Mouse (Mus musculus): Measurements from ENCODE around the gene Bbs2.
A peak's percentile ranks its signal among the peaks of the same experiment; 100 is the strongest.

Gene Bbs2

GRCm38 (mm10) chr8:94094281-94094680 is 4.4 kb downstream of the Bbs2 start:
- DNase-seq = no peak

- no peak for DNase-seq
Observed at GRCm38 (mm10) chr8:94092848-94093247, 5.9 kb downstream of the Bbs2 start.

DNA sequence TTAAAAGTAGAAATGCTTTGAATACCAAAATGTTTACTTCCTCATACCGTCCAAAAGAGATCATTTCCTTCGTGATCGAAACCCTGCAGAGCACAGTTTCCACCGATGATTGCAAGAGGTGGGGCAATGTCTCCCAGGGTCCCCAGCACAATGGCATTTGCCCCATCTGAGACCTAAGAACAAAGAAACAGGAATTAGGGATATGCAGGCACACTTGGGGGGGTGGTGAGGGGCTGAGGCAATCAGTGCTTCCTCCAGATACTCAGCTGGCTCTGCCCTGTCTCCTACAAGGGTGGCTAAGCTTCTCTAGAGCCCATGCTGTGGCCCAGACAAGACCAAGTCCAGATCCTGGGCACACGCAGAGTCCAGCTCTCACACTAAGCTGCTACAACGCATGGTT is 9.0 kb downstream of the Bbs2 start:
- no peak for DNase-seq

DNA sequence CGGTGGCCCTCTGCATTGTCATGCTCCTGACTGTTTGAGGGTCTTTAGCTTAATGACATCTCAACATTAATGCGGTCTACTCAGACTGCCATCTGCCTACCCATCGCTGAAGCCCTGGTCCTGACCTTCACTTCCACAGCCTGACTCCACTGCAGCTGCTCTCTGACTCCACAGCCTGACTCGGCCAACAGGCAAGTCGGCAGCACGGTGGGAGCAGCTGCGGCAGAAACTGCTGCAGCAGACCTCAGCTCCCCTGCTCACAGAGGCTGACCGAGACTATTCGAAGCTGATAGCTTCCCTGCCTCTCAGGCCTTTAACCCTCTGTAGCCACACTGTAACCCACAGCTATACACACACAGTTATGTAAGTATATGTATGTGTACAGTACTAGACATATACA is 10.8 kb downstream of the Bbs2 start:
- no peak for DNase-seq

- no peak for DNase-seq
Observed at GRCm38 (mm10) chr8:94076461-94077192, 22.1 kb downstream of the Bbs2 start.

DNA sequence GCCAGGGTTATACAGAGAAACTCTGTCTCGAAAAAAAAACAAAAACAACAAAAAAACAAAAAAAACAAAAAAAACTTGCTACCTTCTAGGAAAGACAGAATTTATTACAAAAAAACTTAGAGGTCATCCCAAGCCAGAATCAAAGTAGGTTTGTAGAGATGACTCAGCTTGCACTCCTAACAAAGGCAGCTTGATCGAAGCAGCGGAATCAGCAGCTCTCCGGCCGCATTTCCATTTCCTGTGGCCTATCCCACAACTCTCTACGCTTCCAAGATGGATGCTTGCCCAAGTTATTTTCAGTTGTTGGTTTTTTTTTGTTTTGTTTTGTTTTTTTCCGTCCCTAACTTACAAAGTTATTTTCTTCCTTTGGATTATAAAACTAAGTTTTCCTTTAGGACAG is 29.9 kb downstream of the Bbs2 start:
- DNase-seq = no peak

- no peak for DNase-seq
Observed at GRCm38 (mm10) chr8:94066121-94066863, 32.4 kb downstream of the Bbs2 start.

DNA sequence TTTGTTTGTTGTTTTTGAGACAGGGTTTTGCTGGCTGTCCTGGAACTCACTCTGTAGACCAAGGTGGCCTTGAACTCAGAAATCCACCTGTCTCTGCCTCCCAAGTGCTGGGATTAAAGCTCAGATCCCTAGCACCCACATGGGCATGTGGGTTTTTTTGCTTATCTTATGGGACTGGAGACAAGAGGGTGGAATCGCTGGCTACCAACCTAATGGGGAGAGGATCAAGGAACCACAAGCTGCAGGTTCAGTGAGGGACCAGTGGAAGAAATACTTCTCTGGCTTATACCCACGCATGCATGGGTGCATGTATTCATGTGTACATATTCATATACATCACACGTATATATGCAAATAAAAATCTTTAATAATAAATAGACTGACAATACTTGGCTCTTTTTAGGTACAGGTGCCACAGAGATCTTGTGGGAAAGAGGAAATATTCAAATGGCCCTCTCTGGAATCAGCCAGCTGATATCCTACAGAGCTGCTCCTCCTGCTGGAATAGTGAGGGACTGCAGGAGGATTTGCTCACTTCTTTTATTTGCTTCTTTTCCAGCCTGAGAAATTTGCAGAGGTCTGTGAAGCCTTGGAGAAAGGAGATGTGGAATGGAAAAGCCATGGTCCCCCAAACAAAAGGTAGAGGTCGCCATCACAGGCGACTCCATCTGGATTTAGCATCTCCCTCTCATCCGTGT is 41.4 kb downstream of the Bbs2 start:
- DNase-seq = peak; percentile 68

DNA sequence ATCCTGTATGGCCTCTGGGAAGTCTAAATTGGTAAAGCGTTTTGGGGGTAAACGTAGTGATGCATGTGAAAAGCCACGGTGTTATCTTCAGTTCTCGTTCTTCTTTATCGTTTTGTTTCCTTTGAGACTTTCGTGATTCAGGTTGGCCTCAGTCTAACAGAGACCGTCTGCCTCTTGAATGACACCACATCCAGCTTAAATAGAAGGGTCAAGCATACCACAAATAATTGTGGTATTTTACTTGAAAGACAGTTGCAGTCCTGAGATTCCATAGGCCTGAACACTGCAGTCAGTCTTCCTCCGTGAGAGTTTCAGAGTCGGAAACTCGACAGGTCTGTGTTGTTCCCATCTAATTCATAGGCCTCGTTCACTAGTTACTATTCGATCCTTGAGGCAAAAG is 46.0 kb downstream of the Bbs2 start:
- no peak for DNase-seq

DNA sequence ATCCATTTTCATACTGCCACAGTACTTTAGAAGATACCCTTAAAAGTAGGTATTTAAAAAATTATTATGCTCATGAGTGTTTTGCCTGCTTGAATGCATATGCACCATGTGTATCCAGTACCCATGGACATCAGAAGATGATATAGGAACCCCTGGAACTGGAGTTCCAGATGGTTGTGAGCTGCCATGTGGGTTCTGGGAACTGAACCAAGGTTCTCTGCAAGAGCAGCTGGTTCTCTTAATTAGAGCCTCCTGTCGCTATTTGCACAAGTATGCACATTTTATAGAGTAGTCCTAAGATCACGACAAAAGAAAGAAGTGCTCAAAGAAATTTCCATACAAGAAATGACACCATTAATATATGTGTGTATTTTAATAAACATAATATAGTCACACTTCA is 50.9 kb downstream of the Bbs2 start:
- peak; percentile 3 for DNase-seq

- DNase-seq = peak; percentile 5
Observed at GRCm38 (mm10) chr8:94037806-94038205, 60.9 kb downstream of the Bbs2 start.

DNA sequence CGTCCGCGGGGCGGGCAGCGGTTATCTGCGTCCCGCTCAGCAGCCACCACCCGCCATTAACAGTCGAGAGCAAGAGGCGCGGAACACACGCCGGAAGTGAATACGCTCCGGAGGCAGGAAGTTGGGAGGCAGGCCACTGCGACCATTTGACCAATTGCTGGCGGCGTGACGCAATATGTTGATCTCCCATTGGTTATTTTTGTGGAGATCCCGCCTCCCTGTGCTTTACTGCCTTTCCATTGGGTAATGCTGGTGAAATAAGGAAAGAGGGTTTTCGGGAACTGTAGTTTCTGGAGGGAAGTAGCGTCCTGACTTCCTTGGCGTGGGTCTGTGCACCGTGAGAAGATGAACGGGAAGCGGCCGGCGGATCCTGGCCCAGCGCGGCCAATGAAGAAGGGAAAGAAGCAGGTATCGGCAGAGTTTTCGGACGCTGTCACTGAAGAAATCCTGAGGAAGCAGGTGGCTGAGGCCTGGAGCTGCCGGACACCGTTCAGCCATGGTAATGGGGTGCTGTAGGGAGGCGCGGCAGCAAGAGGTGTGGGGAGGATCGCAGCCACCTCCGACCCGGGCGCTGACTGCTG is 61.7 kb downstream of the Bbs2 start, which contains the start of the genes Nudt21 and Ogfod1:
TSS of gene Nudt21 (minus strand) at position 88 of the 581 bp plus-strand sequence.
TSS of gene Ogfod1 (plus strand) at position 255 of the 581 bp plus-strand sequence.
- DNase-seq = peak; percentile 94

GRCm38 (mm10) chr8:94036541-94036940 is 62.2 kb downstream of the Bbs2 start:
- peak; percentile 58 for DNase-seq

- DNase-seq = no peak
Observed at GRCm38 (mm10) chr8:94035200-94035599, 63.5 kb downstream of the Bbs2 start.

DNA sequence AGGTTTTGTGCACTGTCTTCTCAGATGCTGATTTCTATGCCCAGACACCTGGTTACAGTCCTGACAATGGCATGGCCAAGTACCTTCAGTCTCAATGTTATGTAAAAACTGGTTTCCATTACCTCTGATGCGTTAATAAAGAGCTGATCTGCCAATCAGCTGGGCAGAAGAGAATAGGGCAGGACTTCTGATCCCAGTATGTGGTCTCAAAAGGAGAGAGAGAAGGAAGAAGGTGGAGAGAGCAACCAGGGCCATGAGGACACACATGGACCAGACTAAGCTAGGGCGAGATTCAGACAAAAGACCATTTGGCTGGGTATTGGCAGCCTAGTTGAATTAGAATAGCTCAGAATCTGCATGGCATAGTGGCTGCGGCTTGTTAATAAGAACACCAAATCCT is 65.1 kb downstream of the Bbs2 start:
- no peak for DNase-seq

- DNase-seq = no peak
Observed at GRCm38 (mm10) chr8:94029701-94030100, 69.0 kb downstream of the Bbs2 start.

DNA sequence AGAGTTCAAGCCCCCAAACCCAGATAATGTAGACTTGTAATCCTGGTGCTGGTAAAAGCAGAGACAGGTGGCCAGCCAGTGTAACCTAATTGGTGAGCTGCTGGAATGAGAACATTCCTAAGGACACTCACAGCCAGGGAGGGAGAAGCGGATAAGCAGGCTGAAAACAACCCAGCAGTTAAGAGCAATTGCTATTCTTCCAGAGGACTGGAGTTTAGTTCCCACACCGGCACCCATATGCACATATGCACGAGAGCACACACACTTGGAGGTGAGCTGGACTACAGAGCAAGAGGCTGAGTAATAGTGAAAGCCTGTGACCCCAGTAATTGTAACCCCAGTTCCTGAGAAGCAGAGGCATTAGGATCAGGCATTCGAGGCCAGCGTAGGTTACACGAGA is 74.8 kb downstream of the Bbs2 start:
- no peak for DNase-seq
